Mouse (Mus musculus) heart, adult 2 months (tissue): ENCODE results near the gene Serpinb13.

Source experiments
- CTCF ChIP-seq: fragments of 200-600 bp; IDR thresholded peaks from 2 replicates; pipeline ENCODE4 v1.8.1; 2022; ENCODE audit warnings: antibody characterized with exemption, mild to moderate bottlenecking, moderate library complexity
- EP300 ChIP-seq: fragments of 200-500 bp; IDR thresholded peaks from 2 replicates; pipeline ENCODE4 v1.6.1; 2011; ENCODE audit warnings: low read depth, low read length, control low read depth; ENCODE audit not compliant: insufficient read depth
- POLR2A ChIP-seq: fragments of 200-500 bp; IDR thresholded peaks from 2 replicates; pipeline ENCODE4 v1.6.1; 2011; ENCODE audit warnings: mild to moderate bottlenecking, low read depth, low read length, control low read depth; ENCODE audit not compliant: insufficient read depth

DNA sequence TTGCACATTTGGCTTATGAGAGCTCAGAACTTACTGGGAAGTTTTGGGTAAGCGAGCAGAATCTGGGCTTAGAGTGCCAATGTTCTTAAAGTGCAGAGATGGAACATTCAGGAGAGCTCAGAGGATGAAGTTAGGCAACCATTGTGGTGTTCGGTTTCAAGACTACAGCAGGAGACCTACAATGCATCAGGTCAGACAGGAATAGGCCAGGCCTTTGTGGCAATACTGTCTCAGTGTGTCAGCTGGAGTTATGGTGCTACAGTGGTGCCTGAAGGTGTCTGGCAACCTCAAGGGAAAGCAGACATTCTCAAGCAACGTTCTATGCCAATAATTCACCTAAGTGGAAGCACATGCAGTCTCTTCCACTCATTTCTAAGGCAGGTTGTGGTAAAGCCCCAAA is 20.8 kb upstream of the Serpinb13 start:
- TF ChIP-seq CTCF (no peak), POLR2A (no peak), EP300 (no peak)
